Mouse (Mus musculus) kidney, adult 2 months (tissue): ENCODE results near the gene Dydc2. TPM values are rescaled to one million over a fixed set of nuclear protein-coding genes. Genes with fewer than 3 reads are reported as not detected.

Source experiments
- DNase-seq: peaks from one replicate; pipeline ENCODE4 v3.0.0; 2021
- H3K27ac ChIP-seq: fragments of 200-500 bp; 2 replicates; pipeline ENCODE4 v1.5.1; 2012; ENCODE audit warnings: low read depth, low read length, control low read depth, inconsistent platforms; ENCODE audit not compliant: insufficient read depth
- H3K27me3 ChIP-seq: fragments of 200-500 bp; replicated peaks from 2 replicates; pipeline ENCODE4 v1.6.1; 2012; ENCODE audit warnings: mild to moderate bottlenecking, moderate library complexity, low read length, inconsistent platforms; ENCODE audit not compliant: control insufficient read depth, insufficient read depth
- H3K36me3 ChIP-seq: fragments of 200-500 bp; 2 replicates; pipeline ENCODE4 v1.6.1; 2012; ENCODE audit warnings: mild to moderate bottlenecking, moderate library complexity, low read length, inconsistent platforms; ENCODE audit not compliant: control insufficient read depth, insufficient read depth
- H3K4me1 ChIP-seq: fragments of 200-500 bp; 2 replicates; pipeline ENCODE4 v1.6.1; 2011; ENCODE audit warnings: low read length; ENCODE audit not compliant: control insufficient read depth, insufficient read depth
- H3K4me3 ChIP-seq: fragments of 200-500 bp; 2 replicates; pipeline ENCODE4 v1.5.1; 2011; ENCODE audit warnings: mild to moderate bottlenecking, low read depth, low read length, control low read depth; ENCODE audit not compliant: insufficient read depth
- CTCF ChIP-seq: fragments of 200-500 bp; conservative IDR thresholded peaks from 2 replicates; pipeline ENCODE4 v1.5.1; 2011; ENCODE audit warnings: low read depth, mild to moderate bottlenecking, control low read depth, low read length, moderate library complexity, mixed read lengths; ENCODE audit not compliant: insufficient read depth, insufficient read length
- POLR2A ChIP-seq: fragments of 200-500 bp; IDR thresholded peaks from one replicate; pipeline ENCODE4 v1.6.1; 2011; ENCODE audit warnings: low read depth, low read length, control low read depth
- WGBS: fragments of 180-500 bp; shearing (Covaris S2); methylation state at CpG from one replicate; pipeline ENCODE4 v1.1.7; 2018; 5-methylcytosine and 5-hydroxymethylcytosine counted together
- polyA plus RNA-seq: library from polyadenylated mRNA; depleted of rRNA; stranded (reverse); fragments of >200 nt; gene quantifications from 2 replicates; pipeline ENCODE4 v1.2.3, GENCODE M21; 2012

The Dydc2 gene
- polyA plus RNA-seq, 1 experiment, result not detected

GRCm38 (mm10) chr14:41047402-41047801 is 21.6 kb downstream of the Dydc2 start:
- H3K27ac ChIP-seq, result no peak overlapping the region
- WGBS, result 74% methylated on average over 2 of the region's 2 CpGs
- DNase-seq, result no peak
- TF ChIP-seq POLR2A (no peak), CTCF (no peak)
- H3K27me3 ChIP-seq, result no peaks in the 10 kb centered on the region
- no peak overlapping the region for H3K4me3 ChIP-seq
- H3K4me1 ChIP-seq, result no peaks in the 10 kb centered on the region
- H3K36me3 ChIP-seq, result no peaks in the 10 kb centered on the region

- WGBS, result 32% methylated on average over 6 of the region's 6 CpGs
- no peaks in the 10 kb centered on the region for H3K4me1 ChIP-seq
- no peak overlapping the region for H3K27ac ChIP-seq
- H3K4me3 ChIP-seq, result no peak overlapping the region
- no peaks in the 10 kb centered on the region for H3K36me3 ChIP-seq
- DNase-seq, result peak; percentile 69
- no peaks in the 10 kb centered on the region for H3K27me3 ChIP-seq
- TF ChIP-seq CTCF (peak; percentile 85), POLR2A (no peak)
Observed at GRCm38 (mm10) chr14:41035146-41035798, 33.7 kb downstream of the Dydc2 start.

- Histone ChIP-seq H3K4me3 (no peak overlapping the region), H3K36me3 (no peaks in the 10 kb centered on the region), H3K4me1 (peaks cover 4% of the 10 kb centered on the region; the same call in 1 of the 2 replicates), H3K27me3 (no peaks in the 10 kb centered on the region), H3K27ac (no peak overlapping the region; the same call in 1 of the 2 replicates)
- DNase-seq, result peak; percentile 86
- 46% methylated on average over 13 of the region's 13 CpGs for WGBS
- TF ChIP-seq CTCF (peak; percentile 73), POLR2A (no peak)
Observed at GRCm38 (mm10) chr14:41033135-41034110, 35.6 kb downstream of the Dydc2 start.

GRCm38 (mm10) chr14:41030989-41031513 is 38.0 kb downstream of the Dydc2 start:
- TF ChIP-seq CTCF (no peak), POLR2A (no peak)
- DNase-seq, result no peak
- Histone ChIP-seq H3K4me1 (peaks cover 4% of the 10 kb centered on the region; the same call in 1 of the 2 replicates), H3K36me3 (no peaks in the 10 kb centered on the region), H3K4me3 (no peak overlapping the region), H3K27ac (no peak overlapping the region), H3K27me3 (no peaks in the 10 kb centered on the region)
- WGBS, result 76% methylated on average over 6 of the region's 6 CpGs

GRCm38 (mm10) chr14:41029303-41029702 is 39.7 kb downstream of the Dydc2 start:
- 52% methylated on average over 4 of the region's 4 CpGs for WGBS
- Histone ChIP-seq H3K4me3 (no peak overlapping the region), H3K36me3 (no peaks in the 10 kb centered on the region), H3K27ac (no peak overlapping the region), H3K27me3 (no peaks in the 10 kb centered on the region), H3K4me1 (peaks cover 4% of the 10 kb centered on the region; the same call in 1 of the 2 replicates)
- DNase-seq, result peak; percentile 87
- TF ChIP-seq POLR2A (no peak), CTCF (no peak)

GRCm38 (mm10) chr14:41025594-41026284 is 43.3 kb downstream of the Dydc2 start:
- no peak for DNase-seq
- Histone ChIP-seq H3K27me3 (no peaks in the 10 kb centered on the region), H3K36me3 (no peaks in the 10 kb centered on the region), H3K4me1 (peaks cover 4% of the 10 kb centered on the region; the same call in 1 of the 2 replicates), H3K27ac (no peak overlapping the region), H3K4me3 (no peak overlapping the region)
- TF ChIP-seq CTCF, result no peak
- TF ChIP-seq POLR2A, result no peak
- WGBS, result 76% methylated on average over 7 of the region's 7 CpGs

GRCm38 (mm10) chr14:41025087-41025486 is 43.9 kb downstream of the Dydc2 start:
- Histone ChIP-seq H3K4me3 (no peak overlapping the region), H3K27me3 (no peaks in the 10 kb centered on the region), H3K4me1 (peaks cover 4% of the 10 kb centered on the region; the same call in 1 of the 2 replicates), H3K36me3 (no peaks in the 10 kb centered on the region), H3K27ac (no peak overlapping the region)
- no peak for DNase-seq
- TF ChIP-seq POLR2A, result no peak
- WGBS, result 92% methylated on average over 2 of the region's 2 CpGs
